Mouse (Mus musculus) intestine, postnatal 0 days (tissue): ENCODE data around the gene Chn1. TPM values are rescaled to one million over a fixed set of nuclear protein-coding genes. Genes with fewer than 3 reads are reported as not detected.

ENCODE experiments used
- ATAC-seq: fragments of 200-750 bp; cut with Nextera tagmentation; 2 replicates; pipeline ENCODE4 v1.8.0; 2017; ENCODE audit warnings: mild to moderate bottlenecking, moderate TSS enrichment, moderate library complexity
- H3K27ac ChIP-seq: fragments of 300-500 bp; sonication (generic); 2 replicates; pipeline ENCODE4 v1.5.1; 2014; ENCODE audit warnings: mild to moderate bottlenecking, low read depth, low read length, moderate library complexity
- H3K27me3 ChIP-seq: fragments of 300-500 bp; sonication (generic); replicated peaks from 2 replicates; pipeline ENCODE4 v1.6.1; 2014; ENCODE audit warnings: low read length, mixed read lengths; ENCODE audit not compliant: control insufficient read depth, insufficient read depth
- H3K36me3 ChIP-seq: fragments of 300-500 bp; sonication (generic); 2 replicates; pipeline ENCODE4 v1.6.1; 2014; ENCODE audit warnings: mild to moderate bottlenecking, moderate library complexity; ENCODE audit not compliant: control insufficient read depth, insufficient read depth
- H3K4me1 ChIP-seq: fragments of 300-500 bp; sonication (generic); replicated peaks from 2 replicates; pipeline ENCODE4 v1.6.1; 2014; ENCODE audit warnings: antibody characterized with exemption, low read length, mixed read lengths; ENCODE audit not compliant: control insufficient read depth, insufficient read depth
- H3K4me2 ChIP-seq: fragments of 300-500 bp; sonication (generic); replicated peaks from 2 replicates; pipeline ENCODE4 v1.6.1; 2014; ENCODE audit warnings: low read depth, mild to moderate bottlenecking, moderate library complexity
- H3K4me3 ChIP-seq: fragments of 300-500 bp; sonication (generic); 2 replicates; pipeline ENCODE4 v1.5.1; 2014; ENCODE audit warnings: low read depth, low read length
- H3K9ac ChIP-seq: fragments of 300-500 bp; sonication (generic); 2 replicates; pipeline ENCODE4 v1.6.1; 2014; ENCODE audit warnings: mild to moderate bottlenecking, low read depth, low read length
- H3K9me3 ChIP-seq: fragments of 300-500 bp; sonication (generic); 2 replicates; pipeline ENCODE4 v1.6.1; 2016; ENCODE audit warnings: mixed run types; ENCODE audit not compliant: control insufficient read depth
- CTCF ChIP-seq: sonication (generic); IDR thresholded peaks from 2 replicates; pipeline ENCODE4 v1.5.1; 2016; ENCODE audit warnings: low read depth, mild to moderate bottlenecking, control low read depth, antibody characterized with exemption, moderate library complexity
- WGBS: fragments of 180-500 bp; shearing (Covaris S2); extraction: QIAGEN DNeasy Blood & Tissue Kit; methylation state at CpG from one replicate; pipeline ENCODE4 v1.1.7; 2014; 5-methylcytosine and 5-hydroxymethylcytosine counted together
- polyA plus RNA-seq: library from polyadenylated mRNA; unstranded; fragments of >200 nt; fragmentation: Nextera tagmentation; extraction: Ambion mirVana; gene quantifications from 2 replicates; pipeline ENCODE4 v1.2.1, GENCODE M21; 2015

Chn1 gene
- polyA plus RNA-seq, 1 experiment from 2014 or later, result 9.5 TPM

- no peaks in the 10 kb centered on the region for H3K27me3 ChIP-seq
- H3K4me3 ChIP-seq, result no peak overlapping the region
- H3K9me3 ChIP-seq, result no peaks in the 10 kb centered on the region
- H3K9ac ChIP-seq, result no peak overlapping the region
- H3K4me2 ChIP-seq, result no peak overlapping the region
- TF ChIP-seq CTCF, result no peak
- no peaks in the 10 kb centered on the region for H3K4me1 ChIP-seq
- no peaks in the 10 kb centered on the region for H3K36me3 ChIP-seq
- no peak overlapping the region for H3K27ac ChIP-seq
- no peak for ATAC-seq
- 57% methylated on average over 3 of the region's 3 CpGs for WGBS
Measured at GRCm38 (mm10) chr2:73724934-73725333, 50.2 kb downstream of the Chn1 start.

- WGBS, result 42% methylated on average over 4 of the region's 4 CpGs
- H3K4me1 ChIP-seq, result no peaks in the 10 kb centered on the region
- ATAC-seq, result no peak
- no peak overlapping the region for H3K27ac ChIP-seq
- H3K36me3 ChIP-seq, result no peaks in the 10 kb centered on the region
- H3K27me3 ChIP-seq, result no peaks in the 10 kb centered on the region
- H3K4me3 ChIP-seq, result no peak overlapping the region
- H3K4me2 ChIP-seq, result no peak overlapping the region
- H3K9me3 ChIP-seq, result no peaks in the 10 kb centered on the region
- TF ChIP-seq CTCF, result no peak
- no peak overlapping the region for H3K9ac ChIP-seq
Measured at GRCm38 (mm10) chr2:73721821-73722220, 53.3 kb downstream of the Chn1 start.

DNA sequence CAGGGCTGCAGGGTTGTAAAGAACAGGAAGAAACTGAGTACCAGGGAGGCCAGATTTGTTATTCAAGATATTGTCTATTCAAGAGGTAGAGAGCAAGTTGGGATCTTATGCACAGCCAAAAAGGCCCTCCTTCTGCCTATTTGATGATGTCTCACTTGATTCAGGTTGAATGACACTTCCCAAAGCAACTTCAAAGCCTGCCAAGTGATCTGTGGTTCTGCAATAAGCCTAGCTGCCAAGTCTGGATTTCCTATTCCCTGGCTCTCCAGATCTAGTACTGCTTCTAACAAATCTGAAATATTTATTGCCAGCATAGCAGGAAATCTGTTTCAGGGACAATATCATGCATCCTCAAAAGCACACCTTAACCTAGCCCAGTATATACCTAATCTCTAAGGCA lies 62.7 kb downstream of the Chn1 start:
- H3K9ac ChIP-seq, result no peak overlapping the region
- no peak overlapping the region for H3K27ac ChIP-seq
- H3K4me2 ChIP-seq, result no peak overlapping the region
- H3K36me3 ChIP-seq, result no peaks in the 10 kb centered on the region
- no peaks in the 10 kb centered on the region for H3K27me3 ChIP-seq
- H3K9me3 ChIP-seq, result no peaks in the 10 kb centered on the region
- no peak for TF ChIP-seq CTCF
- ATAC-seq, result no peak
- no peak overlapping the region for H3K4me3 ChIP-seq
- H3K4me1 ChIP-seq, result no peaks in the 10 kb centered on the region

DNA sequence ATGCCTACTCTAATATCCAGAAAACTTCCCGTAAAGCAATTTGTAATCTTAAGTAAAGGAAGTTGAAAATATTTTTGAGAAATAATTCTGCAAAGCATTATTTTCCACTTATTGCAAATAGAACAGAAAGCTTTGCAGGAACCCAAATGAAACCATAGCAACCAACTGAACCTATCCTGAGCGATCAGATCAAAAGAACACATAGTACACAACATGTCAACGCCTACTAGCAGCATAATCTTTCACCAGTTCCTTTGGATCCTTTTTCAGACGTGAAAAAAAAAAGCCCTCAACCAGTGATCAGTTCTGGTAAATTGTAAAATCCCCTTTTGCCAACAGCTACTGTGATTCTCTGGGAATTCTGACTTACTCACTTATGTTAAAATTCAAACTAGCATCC lies 82.1 kb downstream of the Chn1 start:
- Histone ChIP-seq H3K4me1 (no peaks in the 10 kb centered on the region), H3K27me3 (no peaks in the 10 kb centered on the region), H3K9ac (no peak overlapping the region), H3K27ac (no peak overlapping the region), H3K36me3 (no peaks in the 10 kb centered on the region), H3K9me3 (no peaks in the 10 kb centered on the region), H3K4me3 (no peak overlapping the region), H3K4me2 (no peak overlapping the region)
- no peak for ATAC-seq
- no peak for TF ChIP-seq CTCF
- WGBS, result 68% methylated on average over 4 of the region's 4 CpGs

DNA sequence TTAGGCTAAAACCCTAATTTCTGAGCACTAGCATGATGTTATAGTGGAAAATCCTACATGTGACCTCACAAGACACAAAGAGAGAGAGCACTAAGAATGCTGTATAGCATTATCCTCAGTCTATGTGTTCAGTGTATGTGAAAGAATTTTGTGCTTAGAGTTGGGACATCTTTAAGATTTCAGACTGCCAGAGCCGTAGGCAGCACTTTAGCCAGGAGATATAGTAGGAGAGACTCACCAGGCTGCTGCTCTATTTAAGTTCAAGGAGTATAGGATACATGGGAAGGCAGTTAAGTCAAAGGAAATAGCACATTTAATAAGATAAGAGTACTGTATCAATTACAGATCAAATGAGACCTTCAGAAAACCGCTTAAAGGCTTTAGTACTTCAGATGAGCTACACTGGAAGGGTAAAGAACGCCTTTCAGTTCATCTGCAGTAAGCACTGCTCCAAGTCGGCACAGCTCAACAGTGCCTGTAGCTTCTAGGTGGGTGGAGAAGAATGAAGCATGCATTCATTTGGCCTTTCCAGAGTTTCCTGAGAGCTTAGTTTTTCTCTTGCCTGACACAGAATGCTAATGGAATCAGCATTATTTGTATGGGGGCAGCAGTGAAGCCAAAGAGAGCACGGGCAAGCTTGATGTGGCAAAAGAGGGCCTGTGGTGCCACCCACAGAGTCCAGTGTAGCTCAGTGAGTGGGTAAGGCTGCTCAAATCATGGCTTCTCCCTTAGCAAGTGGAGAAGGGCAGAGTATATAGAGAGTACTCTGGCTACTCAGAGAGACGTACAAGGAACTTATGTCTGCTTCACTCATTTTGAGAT lies 84.2 kb downstream of the Chn1 start:
- H3K9ac ChIP-seq, result no peak overlapping the region
- H3K9me3 ChIP-seq, result no peaks in the 10 kb centered on the region
- no peaks in the 10 kb centered on the region for H3K4me1 ChIP-seq
- 91% methylated on average over 6 of the region's 6 CpGs for WGBS
- no peak overlapping the region for H3K4me2 ChIP-seq
- no peaks in the 10 kb centered on the region for H3K36me3 ChIP-seq
- ATAC-seq, result no peak
- no peak overlapping the region for H3K27ac ChIP-seq
- no peak for TF ChIP-seq CTCF
- H3K4me3 ChIP-seq, result no peak overlapping the region
- no peaks in the 10 kb centered on the region for H3K27me3 ChIP-seq

DNA sequence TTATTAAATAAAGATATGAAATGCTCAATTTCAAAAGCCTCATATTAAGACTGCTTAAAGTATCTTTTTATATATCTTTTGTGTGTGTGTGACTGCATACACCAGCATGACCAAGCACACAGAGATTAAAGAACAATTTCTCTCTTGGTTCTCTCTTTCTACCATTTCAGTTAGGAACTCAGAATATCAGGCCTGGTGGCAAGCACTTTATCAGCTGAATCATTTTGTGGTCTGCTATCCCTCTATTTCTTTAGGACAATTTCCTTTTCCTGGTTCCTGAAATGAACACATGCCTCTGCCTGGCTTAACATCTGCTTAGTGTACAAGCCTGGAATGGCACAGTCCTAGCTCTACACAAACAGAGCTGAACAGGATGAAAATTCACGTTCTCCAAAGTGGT lies 92.6 kb downstream of the Chn1 start:
- no peak for ATAC-seq
- H3K9ac ChIP-seq, result no peak overlapping the region
- no peaks in the 10 kb centered on the region for H3K27me3 ChIP-seq
- H3K9me3 ChIP-seq, result no peaks in the 10 kb centered on the region
- H3K4me3 ChIP-seq, result no peak overlapping the region
- H3K4me2 ChIP-seq, result no peak overlapping the region
- H3K36me3 ChIP-seq, result no peaks in the 10 kb centered on the region
- 50% methylated on average over 1 of the region's 1 CpGs for WGBS
- no peak overlapping the region for H3K27ac ChIP-seq
- no peaks in the 10 kb centered on the region for H3K4me1 ChIP-seq
- TF ChIP-seq CTCF, result no peak
